Mouse (Mus musculus): ENCODE data around the gene Zbed3. TPM values are rescaled to one million over a fixed set of nuclear protein-coding genes. Genes with fewer than 3 reads are reported as not detected.

Zbed3 gene
- polyA plus RNA-seq, 1 experiment from 2014 or later, result 55.2 TPM

Other genes with a start within 250 kb of the Zbed3 start
- 1.4 and 1.5 TPM in 2 replicates for gene Pde8b, start 73.3 kb upstream of the Zbed3 start, polyA plus RNA-seq (2016; fragmentation: Nextera tagmentation; extraction: Ambion mirVana)
- 39.5 and 41.0 TPM in 2 replicates for gene Aggf1, start 51.7 kb downstream of the Zbed3 start, polyA plus RNA-seq (2016; fragmentation: Nextera tagmentation; extraction: Ambion mirVana)
- 1.2 and 1.4 TPM in 2 replicates for gene Crhbp, start 121.3 kb downstream of the Zbed3 start, polyA plus RNA-seq (2016; fragmentation: Nextera tagmentation; extraction: Ambion mirVana)
- not detected in 2 replicates for gene S100z, start 155.1 kb downstream of the Zbed3 start, polyA plus RNA-seq (2016; fragmentation: Nextera tagmentation; extraction: Ambion mirVana)
- 0.16 TPM in 1 of 2 replicates, not detected in the other for gene F2rl1, start 201.6 kb downstream of the Zbed3 start, polyA plus RNA-seq (2016; fragmentation: Nextera tagmentation; extraction: Ambion mirVana)

All from forebrain, embryonic 10.5 days (tissue).